Mouse (Mus musculus) left cerebral cortex, adult 6 months (tissue): ENCODE results near the gene Blvrb. TPM values are rescaled to one million over a fixed set of nuclear protein-coding genes. Genes with fewer than 3 reads are reported as not detected.

ENCODE experiments used
- long read RNA-seq, 2 experiments: library from polyadenylated mRNA; unstranded; transcript quantifications; one replicate each; pipeline ENCODE4 v2.0.0; 2019 to 2020
- polyA plus RNA-seq: library from polyadenylated mRNA; unstranded; fragments of <200 nt; fragmentation: Nextera tagmentation; gene quantifications from 2 replicates; pipeline ENCODE4 v1.2.3, GENCODE M21; 2021

The Blvrb gene
- polyA plus RNA-seq = 40.4 and 54.5 TPM in 2 replicates
- long read RNA-seq, experiment 1, transcript Blvrb-201 (5 exons, 1,028 nt) = major isoform, 14 of 15 reads
- long read RNA-seq, experiment 1, partial matches to known transcripts = 0 of 15 reads
- long read RNA-seq, experiment 1, other reads (novel, unspliced or antisense) = 1 of 15 reads
- long read RNA-seq, experiment 2, transcript Blvrb-201 (5 exons, 1,028 nt) = major isoform, 31 of 34 reads
- long read RNA-seq, experiment 2, partial matches to known transcripts = 1 of 34 reads
- long read RNA-seq, experiment 2, other reads (novel, unspliced or antisense) = 1 of 34 reads

DNA sequence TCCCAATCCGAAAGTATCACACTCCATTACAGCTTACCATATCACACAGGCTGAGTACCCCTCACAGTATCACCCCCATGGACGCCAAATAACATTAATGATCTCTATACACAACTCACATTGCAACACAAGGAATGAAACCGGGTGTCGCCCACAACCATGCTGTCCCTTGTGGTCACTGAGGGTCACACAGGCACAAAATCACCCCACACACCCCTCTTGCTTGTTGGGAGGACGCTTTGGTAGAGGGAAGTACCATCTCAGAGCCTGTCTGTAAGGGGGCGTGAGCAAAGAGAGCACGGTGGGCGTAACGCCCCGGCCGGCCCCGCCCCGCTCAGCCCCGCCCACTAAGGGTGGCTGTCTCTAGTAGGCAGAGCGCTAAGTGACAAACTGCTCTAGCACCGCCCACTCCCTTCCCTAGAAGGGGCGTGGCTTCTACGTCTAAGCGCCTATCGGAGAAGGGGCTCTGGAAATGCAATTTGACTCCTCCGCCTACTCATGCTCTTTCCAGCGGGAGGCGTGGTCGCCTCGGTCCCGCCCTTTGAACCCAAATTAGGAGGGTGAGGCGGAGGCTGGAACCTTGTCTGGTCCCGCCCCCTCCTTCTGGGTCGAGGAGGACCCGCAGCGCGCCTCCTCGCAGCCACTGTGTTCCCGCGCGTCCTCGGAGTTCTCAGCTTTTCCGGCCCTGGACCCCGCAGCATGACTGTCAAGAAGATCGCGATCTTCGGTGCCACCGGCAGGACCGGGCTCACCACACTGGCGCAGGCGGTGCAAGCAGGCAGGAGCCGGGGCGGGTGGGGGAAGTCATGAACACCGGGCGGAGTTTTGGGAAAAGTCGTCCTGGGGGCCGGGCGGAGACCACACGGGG is at the start of gene Blvrb, which contains the start of gene Sptbn4:
Gene Blvrb, plus strand, starts transcription at position 560 of the 868 bp plus-strand sequence.
Gene Sptbn4, minus strand, starts transcription at position 268 of the 868 bp plus-strand sequence.

DNA sequence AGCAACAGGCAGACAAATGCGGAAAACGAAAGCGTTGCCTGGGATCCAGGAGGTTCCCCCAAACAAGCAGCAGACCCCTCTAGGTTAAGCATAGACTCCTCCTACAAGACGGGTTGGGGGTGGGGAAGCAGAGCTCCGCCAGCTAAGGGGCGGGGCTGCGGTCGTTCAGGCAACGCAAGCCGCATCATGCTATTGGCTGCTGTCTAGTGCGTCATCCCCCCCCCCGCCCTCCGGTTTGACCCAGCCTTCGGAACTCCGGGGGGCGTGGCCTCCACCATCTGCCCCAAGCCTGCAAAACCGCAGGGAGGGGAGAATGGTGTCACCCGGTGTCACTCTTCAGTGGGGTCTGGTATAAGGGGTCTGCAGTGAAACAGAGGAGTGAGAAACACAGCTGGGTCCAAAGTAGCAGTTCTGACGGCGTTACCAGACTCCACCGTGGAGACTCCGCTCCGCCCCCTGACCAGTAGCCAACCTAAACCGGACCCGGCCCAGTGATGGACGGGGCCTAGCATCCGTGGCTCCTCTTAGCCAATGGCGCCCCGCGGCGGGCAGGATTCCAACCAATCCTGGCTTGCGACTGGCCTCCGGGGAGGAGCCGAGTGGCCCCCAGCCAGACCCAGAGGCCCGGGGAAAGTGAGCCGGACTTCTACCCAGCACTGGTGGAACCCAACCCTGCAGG is 25.5 kb downstream of the Blvrb start, which contains the start of gene Sertad3:
Gene Sertad3, plus strand, starts transcription at position 613 of the 679 bp plus-strand sequence.

DNA sequence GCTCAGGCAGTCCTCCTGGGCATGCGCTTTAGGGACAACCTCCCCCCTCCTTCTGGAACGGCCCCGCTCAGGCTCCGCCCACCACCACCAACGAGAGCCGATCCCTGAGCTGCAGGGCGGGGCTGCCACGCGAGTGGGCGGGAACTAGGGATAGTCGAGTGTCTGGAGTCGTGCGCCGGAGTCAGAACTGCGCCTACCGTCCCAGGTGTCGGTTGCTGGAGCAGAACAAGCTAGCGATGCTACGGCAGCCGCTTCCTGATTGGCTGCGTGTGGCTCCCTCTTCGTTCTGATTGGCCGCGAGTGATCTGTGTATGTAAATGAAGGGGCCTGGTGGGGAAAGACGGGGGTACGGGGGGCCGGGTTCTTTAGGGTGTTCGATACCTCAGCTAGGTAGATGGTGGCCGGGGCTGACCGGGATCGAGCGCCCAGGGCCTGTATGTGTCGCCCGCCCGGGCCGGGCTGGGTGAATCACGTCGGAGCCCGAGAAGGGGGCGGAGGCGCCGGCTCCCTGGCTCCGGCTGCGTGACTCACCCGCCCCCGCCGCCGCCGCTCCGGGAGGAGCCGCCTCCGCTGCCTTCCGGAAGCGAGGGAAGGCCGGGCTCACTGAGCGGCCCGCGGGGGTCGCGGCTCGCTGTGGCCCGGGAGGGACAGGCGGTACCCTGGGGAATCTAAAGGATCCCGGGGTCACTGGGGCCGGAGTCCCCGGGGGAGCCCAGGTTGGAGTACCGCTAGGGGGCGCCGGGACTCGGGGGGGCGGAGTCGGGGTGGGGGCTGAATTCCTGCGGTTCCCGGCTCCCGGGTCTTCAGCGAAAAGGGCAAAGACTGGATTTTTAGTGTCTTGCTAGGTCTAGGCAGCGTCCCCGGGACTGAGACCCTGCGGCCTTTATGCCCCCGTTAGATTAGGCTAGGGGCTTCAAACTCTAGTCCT is 39.3 kb downstream of the Blvrb start, which contains the start of gene Sertad1:
Gene Sertad1, plus strand, starts transcription at position 141 of the 928 bp plus-strand sequence.

DNA sequence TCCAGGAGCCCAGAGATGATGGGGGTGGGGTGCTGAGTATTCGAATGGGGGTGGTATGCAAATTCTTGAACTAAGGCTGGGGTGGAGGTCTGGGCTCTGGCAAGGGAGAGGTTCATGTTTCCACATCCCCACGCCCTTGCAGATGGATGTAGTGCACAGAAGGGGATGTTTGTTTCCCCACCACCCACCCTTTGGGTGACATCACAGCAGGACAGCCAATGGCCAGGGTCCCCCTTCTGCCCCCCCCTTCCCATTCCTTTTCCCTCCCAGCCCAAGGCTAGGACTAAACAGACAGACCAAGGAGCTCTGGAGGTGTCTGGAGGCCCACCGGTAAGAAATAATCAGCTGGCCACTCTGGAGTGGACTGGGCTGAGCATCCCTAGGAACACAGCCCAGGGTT is 51.3 kb downstream of the Blvrb start, which contains the start of gene Prx:
Gene Prx, plus strand, starts transcription at position 289 of the 400 bp plus-strand sequence.

Other genes starting within 250 kb of the Blvrb start
- gene Itpkc, start 219.3 kb upstream of the Blvrb start, polyA plus RNA-seq = 0.42 and 1.8 TPM in 2 replicates
- 11.5 and 12.7 TPM in 2 replicates for gene Coq8b, start 215.0 kb upstream of the Blvrb start, polyA plus RNA-seq
- gene Numbl, start 189.5 kb upstream of the Blvrb start, polyA plus RNA-seq = 6.7 and 57.8 TPM in 2 replicates
- 6.9 and 14.5 TPM in 2 replicates for gene Ltbp4, start 110.3 kb upstream of the Blvrb start, polyA plus RNA-seq
- gene Shkbp1, start 92.0 kb upstream of the Blvrb start, polyA plus RNA-seq = 2.8 and 4.2 TPM in 2 replicates
- gene Gm20479, start 90.6 kb upstream of the Blvrb start, polyA plus RNA-seq = not detected in 2 replicates
- 2.0 and 12.2 TPM in 2 replicates for gene Sptbn4, start 292 bp upstream of the Blvrb start, polyA plus RNA-seq
- gene Sertad3, start 25.8 kb downstream of the Blvrb start, polyA plus RNA-seq = 3.2 and 3.6 TPM in 2 replicates
- gene Sertad1, start 38.9 kb downstream of the Blvrb start, polyA plus RNA-seq = 19.7 and 26.0 TPM in 2 replicates
- 0.04 and 0.11 TPM in 2 replicates for gene Prx, start 51.3 kb downstream of the Blvrb start, polyA plus RNA-seq
- gene Hipk4, start 75.3 kb downstream of the Blvrb start, polyA plus RNA-seq = 23.8 and 29.0 TPM in 2 replicates
- gene Pld3, start 105.2 kb downstream of the Blvrb start, polyA plus RNA-seq = 542 and 557 TPM in 2 replicates
- 14.7 and 17.4 TPM in 2 replicates for gene 2310022A10Rik, start 105.3 kb downstream of the Blvrb start, polyA plus RNA-seq
- 96.2 and 145 TPM in 2 replicates for gene Akt2, start 143.6 kb downstream of the Blvrb start, polyA plus RNA-seq
- 87.2 and 216 TPM in 2 replicates for gene Ttc9b, start 205.9 kb downstream of the Blvrb start, polyA plus RNA-seq
- gene Map3k10, start 226.6 kb downstream of the Blvrb start, polyA plus RNA-seq = 16.7 and 30.5 TPM in 2 replicates
- gene Zfp607b, start 241.4 kb downstream of the Blvrb start, polyA plus RNA-seq = 4.3 and 4.7 TPM in 2 replicates